Mouse (Mus musculus) hindbrain, embryonic 15.5 days (tissue): ENCODE data around the gene Nenf. TPM values are rescaled to one million over a fixed set of nuclear protein-coding genes. Genes with fewer than 3 reads are reported as not detected.

Source experiments
- ATAC-seq: fragments of 200-750 bp; cut with Nextera tagmentation; 2 replicates; pipeline ENCODE4 v1.8.0; 2017; ENCODE audit warnings: low read depth, moderate number of reproducible peaks, moderate TSS enrichment; ENCODE audit not compliant: low FRiP score
- H3K27ac ChIP-seq: fragments of 300-500 bp; sonication (generic); replicated peaks from 2 replicates; pipeline ENCODE4 v1.5.1; 2015; ENCODE audit warnings: mild to moderate bottlenecking, inconsistent platforms
- H3K27me3 ChIP-seq: fragments of 300-500 bp; sonication (generic); 2 replicates; pipeline ENCODE4 v1.6.1; 2015; ENCODE audit warnings: control low read depth, inconsistent platforms
- H3K36me3 ChIP-seq: fragments of 300-500 bp; sonication (generic); 2 replicates; pipeline ENCODE4 v1.6.1; 2015; ENCODE audit warnings: control low read depth, inconsistent platforms
- H3K4me1 ChIP-seq: fragments of 300-500 bp; sonication (generic); replicated peaks from 2 replicates; pipeline ENCODE4 v1.6.1; 2015; ENCODE audit warnings: control low read depth, inconsistent platforms
- H3K4me2 ChIP-seq: fragments of 300-500 bp; sonication (generic); 2 replicates; pipeline ENCODE4 v1.6.1; 2015; ENCODE audit warnings: moderate library complexity, mild to moderate bottlenecking, inconsistent platforms
- H3K4me3 ChIP-seq: fragments of 300-500 bp; sonication (generic); 2 replicates; pipeline ENCODE4 v1.5.1; 2015; ENCODE audit warnings: mild to moderate bottlenecking, inconsistent platforms
- H3K9ac ChIP-seq: fragments of 300-500 bp; sonication (generic); 2 replicates; pipeline ENCODE4 v1.6.1; 2015; ENCODE audit warnings: inconsistent platforms
- H3K9me3 ChIP-seq: fragments of 300-500 bp; sonication (generic); 2 replicates; pipeline ENCODE4 v1.6.1; 2016; ENCODE audit warnings: control low read depth, inconsistent platforms
- WGBS: fragments of 180-500 bp; shearing (Covaris S2); methylation state at CpG from one replicate; pipeline ENCODE4 v1.1.7; 2015; 5-methylcytosine and 5-hydroxymethylcytosine counted together
- polyA plus RNA-seq: library from polyadenylated mRNA; unstranded; fragments of >200 nt; fragmentation: Nextera tagmentation; extraction: Ambion mirVana; gene quantifications from 2 replicates; pipeline ENCODE4 v1.2.1, GENCODE M21; 2015

Nenf gene
- polyA plus RNA-seq, 1 experiment from 2014 or later, result 138 TPM

DNA sequence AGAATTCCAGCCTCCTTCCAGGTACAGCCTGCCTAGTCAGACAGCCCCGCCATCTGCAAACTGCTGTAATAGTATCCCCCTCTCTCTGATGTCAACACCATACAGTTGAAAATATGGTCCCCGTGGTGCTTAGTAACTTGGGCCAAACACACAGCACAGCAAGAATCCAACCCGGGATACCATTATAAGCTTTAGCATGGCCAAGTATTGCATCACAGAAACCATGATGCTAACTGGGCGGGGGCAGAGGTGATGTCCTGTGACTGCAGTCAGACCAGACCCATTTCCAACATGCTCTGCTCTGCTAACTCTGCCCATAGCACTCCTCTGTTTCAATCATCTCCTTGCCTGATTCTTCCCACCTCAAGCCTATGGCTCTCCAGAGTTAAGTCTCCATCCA, 4.1 kb downstream of the Nenf start:
- Histone ChIP-seq H3K27me3 (no peaks in the 10 kb centered on the region), H3K4me2 (no peak overlapping the region), H3K9me3 (no peaks in the 10 kb centered on the region), H3K27ac (no peak overlapping the region), H3K36me3 (no peaks in the 10 kb centered on the region), H3K4me1 (peaks cover 17% of the 10 kb centered on the region), H3K9ac (no peak overlapping the region), H3K4me3 (no peak overlapping the region)
- 76% methylated on average over 4 of the region's 4 CpGs for WGBS
- no peak for ATAC-seq

DNA sequence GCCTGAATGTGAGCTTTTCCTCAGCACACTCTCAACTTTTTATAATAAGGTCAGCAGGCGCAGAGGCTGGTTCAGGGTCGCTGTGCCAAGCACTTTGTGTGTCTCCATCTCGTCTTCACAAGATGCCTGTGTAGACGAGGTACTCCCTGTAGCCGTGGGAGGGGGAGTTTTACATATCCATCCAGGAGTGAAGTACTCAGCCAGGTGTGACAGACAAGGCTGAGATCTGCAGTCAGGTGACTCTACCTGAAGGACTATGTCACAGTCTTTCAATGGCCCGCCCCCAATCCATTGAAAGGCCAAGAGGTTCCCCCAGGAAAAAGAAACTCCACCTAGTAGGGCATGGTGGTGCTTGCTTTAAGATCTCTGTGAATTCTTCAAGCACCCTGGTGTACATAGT, 4.8 kb downstream of the Nenf start:
- H3K9me3 ChIP-seq, result no peaks in the 10 kb centered on the region
- 75% methylated on average over 6 of the region's 6 CpGs for WGBS
- no peak overlapping the region for H3K9ac ChIP-seq
- peak overlapping the region; percentile 46; the same call in 1 of the 2 replicates for H3K4me3 ChIP-seq
- H3K4me2 ChIP-seq, result peak overlapping the region; percentile 52
- no peak overlapping the region for H3K27ac ChIP-seq
- H3K27me3 ChIP-seq, result no peaks in the 10 kb centered on the region
- H3K36me3 ChIP-seq, result peaks cover 2% of the 10 kb centered on the region
- peaks cover 17% of the 10 kb centered on the region for H3K4me1 ChIP-seq
- no peak for ATAC-seq

DNA sequence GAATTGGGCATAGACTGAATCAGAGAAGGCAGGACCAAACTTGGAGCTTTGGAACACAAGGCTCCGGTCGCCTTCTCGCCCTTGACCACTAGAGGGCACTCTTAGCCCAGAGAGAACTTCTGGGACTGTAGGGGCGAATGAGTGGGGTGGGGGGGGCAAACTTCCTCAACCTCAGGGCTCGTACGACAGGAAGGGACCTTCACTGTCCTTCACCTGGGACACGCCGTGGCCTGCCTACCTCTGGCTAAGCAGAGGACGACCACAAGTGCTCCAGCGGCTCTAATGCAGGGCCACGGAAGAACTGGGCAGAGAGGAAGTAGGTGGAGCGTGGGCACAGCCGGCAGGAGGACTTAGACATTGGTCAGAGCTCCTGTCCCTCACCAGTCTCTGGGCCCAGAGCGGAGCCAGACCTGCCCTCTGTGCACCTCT, 5.5 kb downstream of the Nenf start:
- WGBS, result 1% methylated on average over 14 of the region's 14 CpGs
- Histone ChIP-seq H3K4me1 (peaks cover 16% of the 10 kb centered on the region), H3K4me3 (peak overlapping the region; percentile 46), H3K27me3 (no peaks in the 10 kb centered on the region), H3K9ac (peak overlapping the region; percentile 31; the same call in 1 of the 2 replicates), H3K4me2 (peak overlapping the region; percentile 52), H3K36me3 (peaks cover 8% of the 10 kb centered on the region), H3K9me3 (no peaks in the 10 kb centered on the region), H3K27ac (no peak overlapping the region)
- peak; percentile 82 for ATAC-seq

DNA sequence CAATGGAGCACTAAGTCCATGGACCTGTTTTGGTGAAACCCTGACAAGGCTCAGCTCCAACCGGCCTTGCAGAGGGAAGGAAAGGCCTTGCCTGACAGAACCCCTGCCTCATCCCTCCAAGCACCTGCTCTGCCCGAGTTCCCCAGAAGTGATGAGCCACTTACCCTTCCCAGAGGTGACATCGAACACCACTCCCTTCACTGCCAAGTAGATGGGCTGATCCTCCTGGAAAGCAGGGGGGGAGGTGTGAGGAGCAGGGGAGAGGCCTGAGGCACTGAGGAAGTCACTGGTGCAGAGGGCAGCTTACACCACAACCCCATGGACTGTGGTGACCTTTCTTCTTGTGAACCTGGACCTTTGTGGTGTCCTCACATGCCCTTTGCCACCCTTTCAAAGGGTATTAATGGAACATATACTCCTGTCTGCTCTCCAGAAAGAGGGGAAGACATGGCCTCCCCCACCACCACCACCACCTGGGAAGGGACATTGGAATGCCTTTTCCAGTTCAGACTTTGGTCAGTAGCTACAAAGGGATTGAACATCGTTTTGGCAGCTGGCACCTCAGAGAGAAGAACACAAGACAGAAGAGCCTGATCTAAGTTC, 6.6 kb downstream of the Nenf start:
- H3K27me3 ChIP-seq, result no peaks in the 10 kb centered on the region

DNA sequence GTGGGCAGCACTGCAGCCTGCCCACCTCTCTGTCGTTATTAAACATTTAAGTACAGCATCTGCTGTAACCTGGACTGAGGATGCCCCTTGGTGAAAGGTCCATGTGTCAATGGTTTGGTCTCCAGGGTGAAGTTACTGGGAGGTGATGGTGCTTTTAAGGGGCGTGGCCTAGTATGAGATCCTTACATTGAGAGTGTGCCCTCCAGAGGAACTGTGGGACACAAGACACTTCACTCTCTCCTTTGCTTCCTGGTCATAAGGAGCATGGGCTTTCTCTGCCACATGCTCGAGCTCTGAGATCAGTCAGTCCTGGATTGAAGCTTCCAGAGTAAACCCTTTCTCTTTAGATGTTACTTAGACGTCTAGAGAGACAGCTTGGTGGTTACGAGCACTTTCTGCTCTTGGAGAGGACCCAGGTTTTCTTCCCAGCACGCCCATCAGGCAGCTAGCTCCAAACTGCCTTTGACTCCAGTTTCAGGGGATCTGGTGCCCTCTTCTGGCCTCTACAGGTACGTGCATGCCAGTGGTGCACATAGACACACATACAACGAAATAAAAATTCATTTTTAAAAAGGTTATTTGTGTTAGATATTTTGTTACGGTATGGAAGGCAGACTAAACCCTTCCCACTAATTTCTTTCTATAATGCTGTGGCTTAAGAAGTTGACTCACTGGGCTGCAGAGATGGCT, 10.1 kb downstream of the Nenf start:
- H3K27ac ChIP-seq, result no peak overlapping the region
- ATAC-seq, result no peak
- peaks cover 8% of the 10 kb centered on the region for H3K36me3 ChIP-seq
- 86% methylated on average over 9 of the region's 9 CpGs for WGBS
- no peak overlapping the region for H3K4me3 ChIP-seq
- H3K4me2 ChIP-seq, result no peak overlapping the region
- H3K27me3 ChIP-seq, result no peaks in the 10 kb centered on the region
- H3K9me3 ChIP-seq, result no peaks in the 10 kb centered on the region
- H3K4me1 ChIP-seq, result peaks cover 3% of the 10 kb centered on the region
- no peak overlapping the region for H3K9ac ChIP-seq

More for the DNA sequence above, 6.6 kb downstream of the Nenf start:
- no peak overlapping the region for H3K4me3 ChIP-seq
- peaks cover 8% of the 10 kb centered on the region for H3K36me3 ChIP-seq
- H3K9me3 ChIP-seq, result no peaks in the 10 kb centered on the region
- no peak for ATAC-seq
- 78% methylated on average over 4 of the region's 4 CpGs for WGBS
- peaks cover 6% of the 10 kb centered on the region for H3K4me1 ChIP-seq
- no peak overlapping the region for H3K9ac ChIP-seq
- H3K27ac ChIP-seq, result no peak overlapping the region
- no peak overlapping the region for H3K4me2 ChIP-seq

DNA sequence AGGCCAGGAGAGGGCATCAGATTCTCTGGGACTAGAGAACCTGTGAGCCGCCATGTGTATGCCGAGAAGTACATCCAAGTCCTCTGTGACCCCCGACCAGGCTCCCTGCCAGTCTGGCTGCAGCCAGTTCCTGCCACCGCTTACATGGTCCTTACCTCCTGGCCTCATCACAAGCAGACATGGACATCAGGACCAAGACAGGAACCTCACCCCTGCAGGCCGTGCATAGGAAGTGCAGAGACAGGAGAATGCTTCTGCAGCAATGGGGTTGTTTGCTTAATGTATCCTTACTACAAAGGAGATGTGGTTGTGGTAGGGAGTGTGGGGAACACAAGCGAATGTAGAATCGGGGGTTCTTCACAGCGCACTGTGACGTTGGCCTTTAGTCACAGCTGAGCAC, 11.7 kb downstream of the Nenf start:
- Histone ChIP-seq H3K27ac (no peak overlapping the region), H3K4me2 (no peak overlapping the region), H3K9me3 (no peaks in the 10 kb centered on the region), H3K27me3 (no peaks in the 10 kb centered on the region), H3K4me3 (no peak overlapping the region), H3K9ac (no peak overlapping the region), H3K4me1 (no peaks in the 10 kb centered on the region), H3K36me3 (peaks cover 8% of the 10 kb centered on the region)
- 87% methylated on average over 9 of the region's 9 CpGs for WGBS
- ATAC-seq, result no peak

DNA sequence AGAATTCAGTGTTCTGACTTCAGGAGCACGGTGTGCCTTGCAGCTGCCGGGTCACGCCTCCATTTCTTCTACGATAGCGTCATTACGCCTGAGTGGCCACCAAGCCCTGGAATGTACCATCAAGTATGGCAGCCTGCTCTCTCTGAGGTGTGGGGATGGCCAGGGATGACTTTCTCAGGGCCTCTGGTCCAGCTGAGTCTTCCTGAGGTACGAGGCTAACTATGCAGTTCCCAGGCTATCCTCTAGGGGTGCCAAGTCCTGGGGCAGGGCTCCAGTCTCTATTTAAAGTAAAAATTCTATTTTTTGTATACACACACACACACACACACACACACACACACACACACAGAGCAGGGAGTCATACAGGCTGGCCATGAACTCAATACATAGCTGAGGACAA, 12.4 kb downstream of the Nenf start:
- H3K36me3 ChIP-seq, result peaks cover 8% of the 10 kb centered on the region
- no peak for ATAC-seq
- H3K9me3 ChIP-seq, result no peaks in the 10 kb centered on the region
- no peak overlapping the region for H3K9ac ChIP-seq
- H3K4me3 ChIP-seq, result no peak overlapping the region
- H3K4me2 ChIP-seq, result no peak overlapping the region
- no peaks in the 10 kb centered on the region for H3K27me3 ChIP-seq
- no peaks in the 10 kb centered on the region for H3K4me1 ChIP-seq
- WGBS, result 58% methylated on average over 7 of the region's 7 CpGs
- H3K27ac ChIP-seq, result no peak overlapping the region

DNA sequence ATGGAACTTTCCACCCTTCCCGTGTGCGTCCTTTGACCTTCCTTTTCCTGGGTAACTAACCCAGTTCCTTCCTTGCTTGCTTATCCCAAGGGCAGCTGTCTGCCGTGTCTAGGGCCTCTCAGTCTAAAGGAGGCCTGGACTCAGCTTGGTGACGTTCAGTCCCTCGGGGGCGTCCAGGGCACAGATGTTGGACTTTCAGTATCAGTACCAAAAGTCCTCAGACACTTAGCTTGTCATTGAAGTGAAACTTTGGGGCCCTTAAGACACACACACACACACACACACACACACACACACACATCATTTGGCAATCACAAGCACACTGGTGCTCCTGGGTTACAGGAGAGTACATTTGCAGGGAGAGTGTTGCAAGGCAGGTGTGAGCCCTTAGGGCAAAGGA, 13.8 kb downstream of the Nenf start:
- 67% methylated on average over 6 of the region's 6 CpGs for WGBS
- Histone ChIP-seq H3K9me3 (no peaks in the 10 kb centered on the region), H3K4me2 (no peak overlapping the region), H3K27me3 (no peaks in the 10 kb centered on the region), H3K36me3 (peaks cover 8% of the 10 kb centered on the region), H3K9ac (no peak overlapping the region), H3K4me1 (no peaks in the 10 kb centered on the region), H3K27ac (no peak overlapping the region), H3K4me3 (no peak overlapping the region)
- ATAC-seq, result no peak

DNA sequence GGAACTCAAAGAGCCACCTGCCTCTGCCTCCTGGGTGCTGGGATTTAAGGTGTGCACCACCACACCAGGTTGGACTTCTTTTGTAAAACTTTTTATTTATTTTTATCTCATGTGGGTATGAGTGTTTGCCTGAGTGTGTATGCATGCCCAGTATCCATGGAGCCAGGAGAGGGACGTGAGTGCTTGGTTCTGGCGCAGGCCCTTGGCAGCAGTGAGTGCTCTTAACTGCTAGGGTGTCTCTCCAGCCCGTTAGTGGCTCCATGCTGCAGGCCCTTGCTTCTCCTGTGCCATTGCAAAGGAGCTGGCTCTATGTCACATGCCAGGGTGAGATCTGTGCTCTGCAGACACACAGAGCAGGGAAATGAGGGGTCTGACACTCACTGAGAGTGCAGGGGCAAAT, 14.3 kb downstream of the Nenf start:
- Histone ChIP-seq H3K4me2 (no peak overlapping the region), H3K36me3 (peaks cover 8% of the 10 kb centered on the region), H3K9me3 (no peaks in the 10 kb centered on the region), H3K9ac (no peak overlapping the region), H3K27me3 (no peaks in the 10 kb centered on the region), H3K27ac (no peak overlapping the region), H3K4me1 (no peaks in the 10 kb centered on the region), H3K4me3 (no peak overlapping the region)
- 74% methylated on average over 3 of the region's 3 CpGs for WGBS
- no peak for ATAC-seq

DNA sequence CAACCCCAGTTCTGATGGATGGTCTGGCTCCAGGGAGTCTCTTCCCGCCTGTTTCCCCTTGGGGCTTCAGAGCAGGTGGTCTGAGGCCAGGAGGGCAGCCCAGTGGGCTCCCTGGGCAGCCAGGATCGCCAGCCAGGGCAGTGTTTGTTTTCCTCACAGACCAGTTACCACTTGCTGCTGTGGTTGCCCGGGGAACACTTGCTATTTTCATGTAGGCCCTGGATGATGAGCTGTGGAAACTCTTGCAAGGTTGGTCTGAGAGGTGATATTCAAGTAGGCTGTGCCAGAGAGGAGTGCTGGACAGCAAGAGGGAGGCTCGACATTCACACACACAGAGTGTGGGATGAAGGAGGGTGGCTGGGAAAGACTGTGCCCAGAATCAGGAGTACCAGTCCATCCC, 16.1 kb downstream of the Nenf start:
- H3K4me3 ChIP-seq, result no peak overlapping the region
- H3K27ac ChIP-seq, result no peak overlapping the region
- H3K4me1 ChIP-seq, result no peaks in the 10 kb centered on the region
- no peaks in the 10 kb centered on the region for H3K9me3 ChIP-seq
- no peak overlapping the region for H3K9ac ChIP-seq
- WGBS, result 28% methylated on average over 4 of the region's 4 CpGs
- ATAC-seq, result no peak
- no peak overlapping the region for H3K4me2 ChIP-seq
- no peaks in the 10 kb centered on the region for H3K36me3 ChIP-seq
- H3K27me3 ChIP-seq, result no peaks in the 10 kb centered on the region

DNA sequence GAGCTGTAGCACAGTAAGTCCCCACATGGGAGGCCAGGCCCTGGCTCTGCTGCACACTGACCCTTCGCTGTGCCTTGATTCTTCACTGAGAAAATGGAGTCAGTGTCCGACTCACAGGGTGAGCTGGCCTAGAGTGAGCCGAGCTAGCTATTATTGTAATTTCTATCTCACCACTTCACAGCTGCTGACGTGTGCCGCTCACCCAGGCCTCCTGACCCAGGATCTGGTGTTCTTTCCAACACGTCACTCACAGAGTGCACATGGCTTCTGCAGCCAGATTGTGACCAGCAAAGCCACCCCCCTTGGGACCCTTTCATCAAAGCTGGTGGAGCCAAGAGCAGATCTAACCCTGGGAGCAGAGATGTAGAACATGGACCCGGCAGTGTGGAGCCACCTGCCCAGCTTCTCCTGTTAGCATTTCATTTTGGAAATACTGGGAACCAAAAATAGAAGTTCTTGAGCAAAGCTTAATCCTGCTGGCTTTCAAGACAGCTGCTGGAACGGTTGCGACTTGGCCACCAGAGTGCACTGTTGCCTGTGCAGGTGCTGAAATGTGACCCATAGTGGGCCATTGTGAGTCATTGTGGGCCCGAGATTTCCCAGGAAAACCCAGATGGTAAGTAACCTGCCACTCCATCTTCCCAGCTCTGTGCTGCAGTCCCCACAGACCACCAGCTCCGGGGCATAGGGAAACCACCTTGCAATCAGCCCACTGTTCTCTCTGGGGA, 18.6 kb downstream of the Nenf start:
- H3K4me2 ChIP-seq, result no peak overlapping the region
- H3K4me3 ChIP-seq, result no peak overlapping the region
- no peaks in the 10 kb centered on the region for H3K27me3 ChIP-seq
- ATAC-seq, result no peak
- no peaks in the 10 kb centered on the region for H3K9me3 ChIP-seq
- H3K9ac ChIP-seq, result no peak overlapping the region
- H3K4me1 ChIP-seq, result peaks cover 6% of the 10 kb centered on the region; the same call in 1 of the 2 replicates
- 46% methylated on average over 11 of the region's 11 CpGs for WGBS
- H3K36me3 ChIP-seq, result no peaks in the 10 kb centered on the region
- H3K27ac ChIP-seq, result no peak overlapping the region

DNA sequence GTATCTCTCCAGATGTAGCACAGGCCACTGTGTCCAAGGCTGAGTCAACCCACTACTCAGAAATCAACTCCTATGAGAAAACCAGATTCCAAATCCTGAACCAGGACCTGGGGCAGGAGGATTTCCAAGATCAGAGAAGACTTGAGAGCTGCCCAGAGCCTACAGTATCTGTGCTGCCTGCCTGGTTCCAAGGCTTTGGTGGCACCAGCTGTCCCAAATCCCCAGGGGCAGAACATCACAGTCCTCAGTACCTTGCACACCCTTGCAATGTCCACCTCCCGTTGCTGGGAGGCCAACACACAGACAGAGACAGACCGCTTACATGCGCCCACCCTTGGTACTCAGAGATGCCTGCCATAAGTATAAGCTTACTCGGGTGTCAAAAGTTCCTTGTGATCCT, 19.7 kb downstream of the Nenf start:
- ATAC-seq, result no peak
- H3K4me2 ChIP-seq, result no peak overlapping the region
- H3K27me3 ChIP-seq, result no peaks in the 10 kb centered on the region
- no peak overlapping the region for H3K4me3 ChIP-seq
- H3K4me1 ChIP-seq, result peaks cover 6% of the 10 kb centered on the region; the same call in 1 of the 2 replicates
- no peak overlapping the region for H3K9ac ChIP-seq
- WGBS, result 90% methylated on average over 4 of the region's 4 CpGs
- no peaks in the 10 kb centered on the region for H3K9me3 ChIP-seq
- H3K36me3 ChIP-seq, result no peaks in the 10 kb centered on the region
- no peak overlapping the region for H3K27ac ChIP-seq
